In the genomic region with DNA sequence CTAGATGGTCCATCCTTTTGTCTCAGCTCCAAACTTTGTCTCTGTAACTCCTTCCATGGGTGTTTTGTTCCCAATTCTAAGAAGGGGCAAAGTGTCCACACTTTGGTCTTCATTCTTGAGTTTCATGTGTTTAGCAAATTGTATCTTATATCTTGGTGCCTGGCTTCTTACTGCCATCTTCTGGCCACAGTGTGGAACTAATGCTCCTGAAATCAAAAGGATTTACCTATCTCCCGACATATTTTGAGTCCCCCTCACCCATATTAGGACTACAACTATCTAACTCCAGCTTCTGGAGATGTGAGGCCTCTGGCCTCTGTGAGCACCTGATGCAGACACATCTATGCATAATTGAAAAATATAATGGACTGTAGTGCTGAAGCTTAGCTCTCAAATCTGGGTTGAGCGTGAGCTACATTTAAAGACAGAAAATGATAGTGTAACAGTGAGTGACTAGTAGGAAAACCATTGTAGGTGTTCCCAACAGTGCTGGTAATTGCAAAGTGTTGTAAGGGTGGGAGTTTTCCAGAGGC, we compare ENCODE assay signal across 10 mouse cellular contexts. TPM values are rescaled to one million over a fixed set of nuclear protein-coding genes. Genes with fewer than 3 reads are reported as not detected.
DNase-seq lines count a peak whose midpoint lies in the region; ATAC-seq and TF ChIP-seq lines count a peak whose summit lies in the region.
"Had no signal": no experiment of that assay in that cellular context is flagged by ENCODE, and none has a peak within 500 bp of the region (broad histone marks: within the 10 kb centered on the region; RNA-seq: fewer than 3 reads in every experiment).

No protein-coding gene starts in this region.

- no peak overlapping the region for H3K4me3 ChIP-seq in hindbrain, postnatal 0 days (ENCODE audit: low read length)
- no peak overlapping the region for H3K4me3 ChIP-seq in hindbrain, embryonic 10.5 days
- H3K4me3 ChIP-seq in ES-E14 (ENCODE audit: insufficient read depth in 1 of 2, low read depth in 1 of 2, low read length in 2 of 2, poor library complexity in 1 of 2, severe bottlenecking in 1 of 2): no peak overlapping the region
- H3K4me3 ChIP-seq: neural tube, embryonic 12.5 days had no signal

- no peaks in the 10 kb centered on the region for H3K9me3 ChIP-seq in hindbrain, postnatal 0 days (ENCODE audit: low read length)
- no peaks in the 10 kb centered on the region for H3K9me3 ChIP-seq in hindbrain, embryonic 10.5 days
- H3K9me3 ChIP-seq in ES-E14 (ENCODE audit: control insufficient read depth, insufficient read depth, low read depth, low read length): no peaks in the 10 kb centered on the region
- H3K9me3 ChIP-seq: neural tube, embryonic 12.5 days had no signal

- in situ Hi-C loops in ES-E14 (cut with MboI; ENCODE audit: low sequenced_read_pairs in 2 of 2, unreplicated experiment in 2 of 2): loop anchor here in 1 of 2 experiments (10.0 kb wide), 1 partner anchor 118 kb away; no protein-coding TSS in a partner anchor

- DNase-seq in hindbrain, postnatal 0 days (ENCODE audit: low spot score): peak; percentile 66
- DNase-seq in hindbrain, embryonic 10.5 days (ENCODE audit: low spot score): no peak
- DNase-seq in A20 (ENCODE audit: low read depth, low spot score): peak; percentile 55
- peak; percentile 40 for DNase-seq in ES-E14 (ENCODE audit: low read depth, low spot score)
- peak; percentile 43 for DNase-seq in embryo, embryonic 9.5 days (ENCODE audit: extremely low spot score)
- no peak for DNase-seq in frontal cortex, postnatal 14 days (ENCODE audit: low spot score in 2 of 2)
- DNase-seq in urinary bladder, adult 18-20 months (ENCODE audit: low spot score in 2 of 2): no peak

- H3K27ac ChIP-seq in hindbrain, postnatal 0 days: no peak overlapping the region
- no peak overlapping the region for H3K27ac ChIP-seq in hindbrain, embryonic 10.5 days
- no peak overlapping the region for H3K27ac ChIP-seq in ES-E14 (ENCODE audit: insufficient read depth, low read depth, low read length, poor library complexity, severe bottlenecking)
- H3K27ac ChIP-seq: neural tube, embryonic 12.5 days had no signal

- peaks cover 16% of the 10 kb centered on the region; the same call in 1 of the 2 replicates for H3K36me3 ChIP-seq in hindbrain, postnatal 0 days (ENCODE audit: insufficient read depth, low read length)
- H3K36me3 ChIP-seq in hindbrain, embryonic 10.5 days: peaks cover 33% of the 10 kb centered on the region
- H3K36me3 ChIP-seq in ES-E14 (ENCODE audit: control insufficient read depth, insufficient read depth, low read length, poor library complexity, severe bottlenecking): peaks cover 13% of the 10 kb centered on the region

- H3K4me1 ChIP-seq in hindbrain, postnatal 0 days (ENCODE audit: insufficient read depth, low read length): no peaks in the 10 kb centered on the region
- H3K4me1 ChIP-seq in hindbrain, embryonic 10.5 days (replicated peaks): no peaks in the 10 kb centered on the region
- no peaks in the 10 kb centered on the region for H3K4me1 ChIP-seq in ES-E14 (ENCODE audit: control insufficient read depth in 2 of 2, insufficient read depth in 2 of 2, low read length in 2 of 2, poor library complexity in 1 of 2)
- H3K4me1 ChIP-seq: neural tube, embryonic 12.5 days had no signal

- H3K4me2 ChIP-seq in hindbrain, postnatal 0 days (ENCODE audit: low read depth, low read length): no peak overlapping the region
- H3K4me2 ChIP-seq: neural tube, embryonic 12.5 days had no signal

- peak; percentile 15; the same call in 1 of the 2 replicates for ATAC-seq in hindbrain, postnatal 0 days
- ATAC-seq in megakaryocyte, adult 5-6 weeks (ENCODE audit: poor library complexity, severe bottlenecking): peak; percentile 76

- H3K9ac ChIP-seq in hindbrain, postnatal 0 days (replicated peaks; ENCODE audit: low read length): no peak overlapping the region
- H3K9ac ChIP-seq in ES-E14 (ENCODE audit: insufficient read depth, low read depth, low read length, poor library complexity, severe bottlenecking): no peak overlapping the region
- H3K9ac ChIP-seq: neural tube, embryonic 12.5 days had no signal

- H3K27me3 ChIP-seq in hindbrain, postnatal 0 days (ENCODE audit: insufficient read depth, low read length): no peaks in the 10 kb centered on the region
- H3K27me3 ChIP-seq in hindbrain, embryonic 10.5 days (ENCODE audit: insufficient read depth, poor library complexity, severe bottlenecking): no peaks in the 10 kb centered on the region
- H3K27me3 ChIP-seq: neural tube, embryonic 12.5 days had no signal

- 46% methylated on average over 2 of the region's 2 CpGs for WGBS in hindbrain, postnatal 0 days
- 51% methylated on average over 2 of the region's 2 CpGs for WGBS in hindbrain, embryonic 10.5 days

- peak; percentile 75 for TF ChIP-seq CTCF in hindbrain, postnatal 0 days (IDR thresholded peaks at IDR 0.05; ENCODE audit: low read depth)

TF ChIP-seq in ES-E14, 5 proteins besides CTCF, POLR2A, EP300 and RAD21:
- TF ChIP-seq MAFK (IDR thresholded peaks at IDR 0.05; ENCODE audit: insufficient read depth, low read depth, low read length) (no peak), ZNF384 (IDR thresholded peaks at IDR 0.05; ENCODE audit: low read depth, low read length) (no peak), ZC3H11A (IDR thresholded peaks at IDR 0.05; ENCODE audit: borderline replicate concordance, low read depth, low read length) (peak; percentile 34; the same call in 1 of the 2 replicates)

RNA-seq across cellular contexts. Expression of a gene that starts 27.4 kb away (rescaled TPM):
- total RNA-seq in hindbrain, postnatal 0 days (2014; rRNA removed): 82.3 and 84.4 TPM in 2 replicates
- 8.7 and 11.2 TPM in 2 replicates for polyA plus RNA-seq in hindbrain, postnatal 0 days (2015; fragmentation: Nextera tagmentation; extraction: Ambion mirVana)
- 26.8 and 34.4 TPM in 2 replicates for polyA plus RNA-seq in hindbrain, embryonic 10.5 days (2016; fragmentation: Nextera tagmentation; extraction: Ambion mirVana)
- total RNA-seq in ES-E14 (2012; rRNA removed): 17.8 and 35.0 TPM in 2 replicates
- 0.11 TPM in 1 of 2 replicates, not detected in the other for total RNA-seq in megakaryocyte, adult 5-6 weeks (2015)
- total RNA-seq in megakaryocyte, adult 5-6 weeks (2017): 0.04 TPM in 1 of 2 replicates, not detected in the other

RNA-seq across cellular contexts. Expression of a gene that starts 39.2 kb away (rescaled TPM):
- total RNA-seq in hindbrain, postnatal 0 days (2014; rRNA removed): not detected in 2 replicates
- not detected in 2 replicates for polyA plus RNA-seq in hindbrain, postnatal 0 days (2015; fragmentation: Nextera tagmentation; extraction: Ambion mirVana)
- polyA plus RNA-seq in hindbrain, embryonic 10.5 days (2016; fragmentation: Nextera tagmentation; extraction: Ambion mirVana): not detected in 2 replicates
- not detected in 2 replicates for total RNA-seq in ES-E14 (2012; rRNA removed)
- not detected in 2 replicates for total RNA-seq in megakaryocyte, adult 5-6 weeks (2015)
- not detected in 2 replicates for total RNA-seq in megakaryocyte, adult 5-6 weeks (2017)
- total RNA-seq: layer of hippocampus, adult 18-20 months had no signal
- polyA plus RNA-seq: neural tube, embryonic 12.5 days had no signal

RNA-seq across cellular contexts. Expression of a gene that starts 40.2 kb away (rescaled TPM):
- total RNA-seq in hindbrain, postnatal 0 days (2014; rRNA removed): 56.2 and 73.8 TPM in 2 replicates
- 764 and 779 TPM in 2 replicates for polyA plus RNA-seq in hindbrain, postnatal 0 days (2015; fragmentation: Nextera tagmentation; extraction: Ambion mirVana)
- polyA plus RNA-seq in hindbrain, embryonic 10.5 days (2016; fragmentation: Nextera tagmentation; extraction: Ambion mirVana): 758 and 785 TPM in 2 replicates
- total RNA-seq in ES-E14 (2012; rRNA removed): 266 and 347 TPM in 2 replicates
- total RNA-seq in megakaryocyte, adult 5-6 weeks (2015): 367 and 406 TPM in 2 replicates
- 109 and 136 TPM in 2 replicates for total RNA-seq in megakaryocyte, adult 5-6 weeks (2017)

RNA-seq across cellular contexts. Expression of a gene that starts 40.3 kb away (rescaled TPM):
- 7.8 and 8.4 TPM in 2 replicates for total RNA-seq in hindbrain, postnatal 0 days (2014; rRNA removed)
- polyA plus RNA-seq in hindbrain, postnatal 0 days (2015; fragmentation: Nextera tagmentation; extraction: Ambion mirVana): 5.1 and 6.7 TPM in 2 replicates
- polyA plus RNA-seq in hindbrain, embryonic 10.5 days (2016; fragmentation: Nextera tagmentation; extraction: Ambion mirVana): 14.4 and 16.1 TPM in 2 replicates
- total RNA-seq in ES-E14 (2012; rRNA removed): 7.7 and 11.8 TPM in 2 replicates
- 4.7 and 6.0 TPM in 2 replicates for total RNA-seq in megakaryocyte, adult 5-6 weeks (2015)
- total RNA-seq in megakaryocyte, adult 5-6 weeks (2017): 6.7 and 11.0 TPM in 2 replicates

RNA-seq across cellular contexts. Expression of a gene that starts 48.7 kb away (rescaled TPM):
- 39.5 and 52.3 TPM in 2 replicates for total RNA-seq in hindbrain, postnatal 0 days (2014; rRNA removed)
- polyA plus RNA-seq in hindbrain, postnatal 0 days (2015; fragmentation: Nextera tagmentation; extraction: Ambion mirVana): 30.6 and 32.2 TPM in 2 replicates
- 30.5 and 32.1 TPM in 2 replicates for polyA plus RNA-seq in hindbrain, embryonic 10.5 days (2016; fragmentation: Nextera tagmentation; extraction: Ambion mirVana)
- 17.1 and 21.7 TPM in 2 replicates for total RNA-seq in ES-E14 (2012; rRNA removed)
- 7.2 and 9.5 TPM in 2 replicates for total RNA-seq in megakaryocyte, adult 5-6 weeks (2015)
- total RNA-seq in megakaryocyte, adult 5-6 weeks (2017): 9.7 and 10.2 TPM in 2 replicates

Comparison
In these comparisons a context has a peak if more than half of its experiments do, and no peak if none do; other contexts are left out.
1. DNase-seq: peak in hindbrain, postnatal 0 days (single experiment), A20 (single experiment), ES-E14 (single experiment) and embryo, embryonic 9.5 days (single experiment); none in hindbrain, embryonic 10.5 days (single experiment), frontal cortex, postnatal 14 days (0 of 2) and urinary bladder, adult 18-20 months (0 of 2).
2. RNA of a gene that starts 27.4 kb away (total RNA-seq): 82.3 to 84.4 TPM in hindbrain, postnatal 0 days and 17.8 to 35.0 TPM in ES-E14; 0.04 to 0.11 TPM in megakaryocyte, adult 5-6 weeks; every median in the first group is over 10 times any median in the second.